Mouse (Mus musculus) limb, embryonic 14.5 days (tissue): ENCODE measurements around the gene Cdc14b. TPM values are rescaled to one million over a fixed set of nuclear protein-coding genes. Genes with fewer than 3 reads are reported as not detected.

Experiments used
- ATAC-seq: fragments of 200-750 bp; cut with Nextera tagmentation; 2 replicates; pipeline ENCODE4 v1.8.0; 2017; ENCODE audit warnings: low read depth, moderate number of reproducible peaks, moderate TSS enrichment; ENCODE audit not compliant: low FRiP score
- DNase-seq: peaks from one replicate; pipeline ENCODE4 v3.0.0-alpha.2; 2015; ENCODE audit warnings: low spot score
- H3K27ac ChIP-seq: fragments of 300-500 bp; sonication (generic); replicated peaks from 2 replicates; pipeline ENCODE4 v1.5.1; 2014; ENCODE audit warnings: low read depth, mild to moderate bottlenecking, low read length, moderate library complexity, mixed read lengths
- H3K27me3 ChIP-seq: fragments of 300-500 bp; sonication (generic); 2 replicates; pipeline ENCODE4 v1.6.1; 2014; ENCODE audit warnings: low read length, mixed read lengths; ENCODE audit not compliant: control insufficient read depth, insufficient read depth
- H3K36me3 ChIP-seq: fragments of 300-500 bp; sonication (generic); 2 replicates; pipeline ENCODE4 v1.6.1; 2014; ENCODE audit warnings: mild to moderate bottlenecking, low read length, moderate library complexity, mixed read lengths; ENCODE audit not compliant: control insufficient read depth, insufficient read depth
- H3K4me1 ChIP-seq: fragments of 300-500 bp; sonication (generic); 2 replicates; pipeline ENCODE4 v1.6.1; 2014; ENCODE audit warnings: antibody characterized with exemption, low read length, mixed read lengths; ENCODE audit not compliant: control insufficient read depth, insufficient read depth
- H3K4me2 ChIP-seq: fragments of 300-500 bp; sonication (generic); replicated peaks from 2 replicates; pipeline ENCODE4 v1.6.1; 2014; ENCODE audit warnings: low read depth, mild to moderate bottlenecking, low read length, moderate library complexity; ENCODE audit not compliant: severe bottlenecking
- H3K4me3 ChIP-seq: fragments of 300-500 bp; sonication (generic); replicated peaks from 2 replicates; pipeline ENCODE4 v1.5.1; 2014; ENCODE audit warnings: low read length
- H3K9ac ChIP-seq: fragments of 300-500 bp; sonication (generic); 2 replicates; pipeline ENCODE4 v1.6.1; 2014; ENCODE audit warnings: mild to moderate bottlenecking, low read depth, low read length, moderate library complexity; ENCODE audit not compliant: severe bottlenecking
- H3K9me3 ChIP-seq: fragments of 300-500 bp; sonication (generic); 2 replicates; pipeline ENCODE4 v1.6.1; 2016; ENCODE audit warnings: low read length; ENCODE audit not compliant: control insufficient read depth
- POLR2A ChIP-seq: fragments of 200-500 bp; IDR thresholded peaks from 2 replicates; pipeline ENCODE4 v1.8.0; 2012; ENCODE audit warnings: inconsistent platforms, mild to moderate bottlenecking, moderate library complexity, borderline replicate concordance; ENCODE audit not compliant: insufficient read depth, insufficient read length; ENCODE audit errors: extremely low read depth
- WGBS: fragments of 180-500 bp; shearing (Covaris S2); extraction: QIAGEN DNeasy Blood & Tissue Kit; methylation state at CpG from one replicate; pipeline ENCODE4 v1.1.7; 2014; 5-methylcytosine and 5-hydroxymethylcytosine counted together
- polyA plus RNA-seq, 2 experiments: library from polyadenylated mRNA; depleted of rRNA in 1 of 2; stranded (reverse) in 1 of 2; unstranded in 1 of 2; fragments of >200 nt; fragmentation: Nextera tagmentation in 1 of 2; extraction: Ambion mirVana in 1 of 2; gene quantifications; 2 replicates each; pipeline versions ENCODE4 v1.2.1 to v1.2.3; 2012 to 2014

Gene Cdc14b
- polyA plus RNA-seq, 2 experiments, result 15.3 to 16.1 TPM

DNA sequence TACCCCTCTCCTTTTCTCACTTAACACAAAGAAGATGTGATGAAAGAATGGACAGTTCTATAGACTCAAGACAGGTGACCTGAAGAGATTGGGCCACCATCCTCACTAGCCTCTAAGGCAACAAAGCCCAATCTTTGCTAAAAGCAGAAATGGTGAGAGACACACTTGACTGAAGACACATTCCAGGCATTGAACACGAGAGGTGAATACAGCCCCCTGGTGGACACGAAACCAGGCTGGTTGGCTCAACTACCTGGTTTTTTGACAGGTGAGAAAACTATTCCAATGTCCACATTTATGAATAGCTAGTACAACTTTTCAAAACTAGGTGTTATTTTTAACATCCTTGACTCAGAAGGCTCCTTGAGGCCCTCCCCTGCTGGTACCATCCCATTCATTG lies 70.4 kb downstream of the Cdc14b start:
- H3K36me3 ChIP-seq, result peaks cover 3% of the 10 kb centered on the region; the same call in 1 of the 2 replicates
- no peak for ATAC-seq
- no peak overlapping the region for H3K27ac ChIP-seq
- no peak overlapping the region for H3K9ac ChIP-seq
- H3K4me1 ChIP-seq, result no peaks in the 10 kb centered on the region
- no peak overlapping the region for H3K4me2 ChIP-seq
- no peak overlapping the region for H3K4me3 ChIP-seq
- TF ChIP-seq POLR2A, result no peak
- H3K9me3 ChIP-seq, result no peaks in the 10 kb centered on the region
- DNase-seq, result no peak
- 66% methylated on average over 2 of the region's 2 CpGs for WGBS
- no peaks in the 10 kb centered on the region for H3K27me3 ChIP-seq

DNA sequence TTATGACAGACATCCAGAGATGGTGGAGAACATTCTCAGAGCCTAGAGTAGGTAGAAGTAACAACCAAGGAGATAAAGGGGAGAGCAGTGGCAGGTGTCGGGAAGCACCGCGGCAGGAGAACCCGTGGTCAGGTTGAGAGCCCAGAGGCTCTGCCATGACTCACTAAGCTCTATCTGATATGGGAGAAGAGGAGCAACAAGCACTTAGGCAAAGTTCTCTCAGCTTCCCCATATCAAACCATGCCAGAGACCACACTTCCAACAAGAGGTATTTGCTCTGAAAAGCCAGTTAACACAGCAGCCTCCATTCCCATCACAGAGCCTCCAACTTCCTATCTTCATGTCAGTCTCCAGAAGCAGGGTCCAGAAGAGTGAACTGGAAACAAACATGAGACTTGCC lies 74.2 kb downstream of the Cdc14b start:
- Histone ChIP-seq H3K9me3 (no peaks in the 10 kb centered on the region), H3K4me3 (no peak overlapping the region), H3K4me2 (no peak overlapping the region), H3K36me3 (peaks cover 9% of the 10 kb centered on the region), H3K27ac (no peak overlapping the region), H3K9ac (no peak overlapping the region), H3K4me1 (no peaks in the 10 kb centered on the region), H3K27me3 (no peaks in the 10 kb centered on the region)
- ATAC-seq, result no peak
- no peak for TF ChIP-seq POLR2A
- no peak for DNase-seq
- 92% methylated on average over 4 of the region's 4 CpGs for WGBS

- Histone ChIP-seq H3K36me3 (peaks cover 9% of the 10 kb centered on the region), H3K27ac (no peak overlapping the region), H3K9ac (no peak overlapping the region), H3K9me3 (no peaks in the 10 kb centered on the region), H3K4me1 (no peaks in the 10 kb centered on the region), H3K4me2 (no peak overlapping the region), H3K27me3 (no peaks in the 10 kb centered on the region), H3K4me3 (no peak overlapping the region)
- no peak for ATAC-seq
- TF ChIP-seq POLR2A, result no peak
- DNase-seq, result no peak
- 91% methylated on average over 4 of the region's 4 CpGs for WGBS
These were observed 76.8 kb downstream of the Cdc14b start for GRCm38 (mm10) chr13:64198310-64198709.

- ATAC-seq, result no peak
- TF ChIP-seq POLR2A, result no peak
These were observed 77.2 kb downstream of the Cdc14b start for GRCm38 (mm10) chr13:64197899-64198298.

DNA sequence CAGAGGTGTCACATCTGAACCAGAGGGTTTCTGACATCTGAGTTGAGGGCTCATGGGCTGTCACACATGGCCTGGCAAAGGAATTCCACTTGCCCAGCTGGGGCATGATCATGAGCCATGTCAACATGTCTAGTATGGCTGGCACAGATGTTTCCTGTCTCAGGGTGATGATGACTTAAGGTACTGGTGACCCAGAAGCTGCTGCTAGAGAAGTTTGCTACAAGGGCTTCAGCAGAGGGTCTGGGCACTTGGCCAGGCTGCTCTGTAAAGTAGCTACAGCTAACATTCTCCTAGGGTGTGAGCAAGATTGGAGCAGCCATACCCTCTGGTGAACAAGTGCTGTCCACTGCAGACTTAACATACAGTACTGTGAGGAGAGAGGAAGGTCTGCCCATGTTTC lies 88.0 kb downstream of the Cdc14b start:
- Histone ChIP-seq H3K9ac (no peak overlapping the region), H3K27me3 (no peaks in the 10 kb centered on the region), H3K4me1 (no peaks in the 10 kb centered on the region), H3K4me2 (no peak overlapping the region), H3K9me3 (no peaks in the 10 kb centered on the region), H3K36me3 (peaks cover 25% of the 10 kb centered on the region), H3K27ac (no peak overlapping the region), H3K4me3 (no peak overlapping the region)
- TF ChIP-seq POLR2A, result no peak
- DNase-seq (no peak), ATAC-seq (no peak)

More at GRCm38 (mm10) chr13:64197899-64198298, 77.2 kb downstream of the Cdc14b start:
- no peaks in the 10 kb centered on the region for H3K4me1 ChIP-seq
- no peak overlapping the region for H3K4me3 ChIP-seq
- no peak overlapping the region for H3K9ac ChIP-seq
- no peaks in the 10 kb centered on the region for H3K9me3 ChIP-seq
- no peaks in the 10 kb centered on the region for H3K27me3 ChIP-seq
- peaks cover 9% of the 10 kb centered on the region for H3K36me3 ChIP-seq
- no peak overlapping the region for H3K4me2 ChIP-seq
- DNase-seq, result no peak
- WGBS, result 57% methylated on average over 6 of the region's 6 CpGs
- H3K27ac ChIP-seq, result no peak overlapping the region

DNA sequence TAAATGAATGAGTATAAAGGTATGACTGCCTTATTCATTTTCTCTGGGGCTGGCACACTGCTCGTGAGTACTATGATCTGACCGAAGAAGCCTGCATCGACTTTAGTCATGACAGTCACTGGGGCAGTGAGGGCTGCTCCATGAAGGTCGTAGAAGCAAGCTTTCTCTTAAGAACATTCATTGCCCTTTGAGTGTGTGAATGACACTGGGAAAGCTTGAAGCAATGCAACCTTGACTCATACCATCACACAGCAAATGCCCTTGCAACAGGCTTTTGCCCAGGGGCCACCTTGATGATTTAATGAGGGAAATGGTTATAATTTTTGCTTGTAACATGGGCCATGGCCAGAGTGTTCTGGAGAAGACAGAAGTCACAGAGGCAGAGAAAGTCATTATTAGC lies 88.6 kb downstream of the Cdc14b start:
- Histone ChIP-seq H3K4me2 (no peak overlapping the region), H3K36me3 (peaks cover 30% of the 10 kb centered on the region), H3K9ac (no peak overlapping the region), H3K4me3 (no peak overlapping the region), H3K27ac (no peak overlapping the region), H3K9me3 (no peaks in the 10 kb centered on the region), H3K4me1 (no peaks in the 10 kb centered on the region), H3K27me3 (no peaks in the 10 kb centered on the region)
- no peak for TF ChIP-seq POLR2A
- no peak for ATAC-seq
- DNase-seq, result no peak
- 95% methylated on average over 4 of the region's 4 CpGs for WGBS
